Mouse (Mus musculus) liver (tissue): Measurements from ENCODE around the gene Naa38.

Experiments
- DNase-seq: peaks from one replicate; pipeline ENCODE4 v3.0.0-alpha.2; 2020; ENCODE audit warnings: mixed read lengths

The Naa38 gene

DNA sequence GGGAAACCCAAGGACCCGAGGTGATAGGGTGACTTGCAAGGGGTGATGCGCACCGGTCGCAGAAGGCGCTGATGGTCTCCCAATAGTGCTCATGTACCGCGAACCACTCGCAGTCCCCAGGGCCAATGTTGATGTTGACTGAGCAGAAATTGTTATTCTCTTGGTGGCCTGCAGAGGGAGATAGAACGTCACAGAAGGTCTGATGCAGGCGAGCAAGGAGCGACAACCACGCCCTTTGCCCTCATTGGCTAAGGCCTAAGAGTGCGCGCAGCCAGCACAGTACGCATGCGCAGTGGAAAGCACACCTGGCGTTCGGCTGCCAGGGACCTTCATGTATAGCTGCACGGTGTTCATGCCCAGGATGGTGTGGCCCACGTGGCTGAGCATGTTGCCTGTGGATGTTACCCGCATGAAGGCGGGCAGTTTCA, 5.9 kb downstream of the Naa38 start:
- DNase-seq = peak; percentile 92

DNA sequence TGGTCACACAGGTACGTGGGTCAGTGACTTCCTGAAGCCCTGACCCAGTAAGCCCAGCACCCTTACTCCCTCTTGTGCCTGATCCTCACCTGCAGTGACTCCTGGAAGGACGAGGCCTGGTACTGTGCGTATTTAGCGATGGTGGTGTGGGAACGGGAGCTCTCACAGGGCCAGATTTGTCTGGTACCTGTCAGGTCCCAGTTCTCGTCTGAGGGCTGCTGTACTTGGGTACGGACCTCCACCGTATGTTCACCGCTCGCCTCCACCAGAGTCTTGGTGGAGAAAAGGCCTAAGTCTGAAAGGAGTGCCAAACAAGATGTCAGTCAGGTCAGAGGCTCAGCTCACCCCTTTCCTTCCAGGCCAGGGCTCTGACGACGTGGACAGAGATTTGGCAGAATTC, 6.7 kb downstream of the Naa38 start:
- no peak for DNase-seq

DNA sequence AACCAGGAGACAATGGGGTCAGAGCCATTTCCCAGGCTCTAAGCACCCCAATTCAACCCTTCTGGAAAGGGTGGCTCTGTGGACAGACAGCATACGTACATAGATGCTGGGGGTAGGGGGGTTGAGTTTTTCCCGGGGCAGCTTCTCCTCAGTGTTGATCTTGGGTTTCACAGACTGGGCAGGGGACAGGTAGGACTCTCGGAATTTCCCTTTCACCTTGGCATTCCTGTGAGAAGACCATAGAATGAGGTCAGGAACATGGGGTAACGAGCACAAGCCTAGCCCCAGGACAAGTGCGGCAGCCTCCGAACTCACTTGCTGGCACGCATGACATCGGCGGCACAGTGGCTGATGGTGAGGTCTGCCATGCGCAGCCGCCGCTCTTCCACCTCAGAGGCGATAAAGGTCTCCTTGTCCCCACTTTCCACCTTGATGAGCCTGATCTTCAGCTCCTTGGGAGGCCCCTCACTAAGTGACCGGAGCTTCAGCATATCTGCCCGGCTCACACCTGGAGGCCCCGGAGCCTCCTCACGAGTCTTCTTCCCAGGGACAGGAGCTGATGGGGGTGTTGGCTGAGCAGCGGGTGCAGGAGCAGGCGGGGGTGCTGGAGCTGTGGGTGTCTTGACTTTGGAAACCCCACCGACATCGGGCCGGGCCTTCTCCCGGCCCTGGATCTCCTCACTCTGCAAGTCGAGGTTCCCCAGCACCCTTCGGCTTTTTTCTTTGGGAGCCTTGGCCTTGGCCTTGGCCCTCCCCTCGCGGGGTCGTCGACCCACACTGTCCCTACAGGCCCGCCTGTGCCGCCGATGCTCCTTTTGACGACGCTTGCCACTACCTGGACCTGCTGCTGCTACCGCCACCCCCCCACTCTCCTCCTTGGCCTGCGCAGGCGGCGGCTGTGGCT, 8.7 kb downstream of the Naa38 start:
- DNase-seq = no peak

DNA sequence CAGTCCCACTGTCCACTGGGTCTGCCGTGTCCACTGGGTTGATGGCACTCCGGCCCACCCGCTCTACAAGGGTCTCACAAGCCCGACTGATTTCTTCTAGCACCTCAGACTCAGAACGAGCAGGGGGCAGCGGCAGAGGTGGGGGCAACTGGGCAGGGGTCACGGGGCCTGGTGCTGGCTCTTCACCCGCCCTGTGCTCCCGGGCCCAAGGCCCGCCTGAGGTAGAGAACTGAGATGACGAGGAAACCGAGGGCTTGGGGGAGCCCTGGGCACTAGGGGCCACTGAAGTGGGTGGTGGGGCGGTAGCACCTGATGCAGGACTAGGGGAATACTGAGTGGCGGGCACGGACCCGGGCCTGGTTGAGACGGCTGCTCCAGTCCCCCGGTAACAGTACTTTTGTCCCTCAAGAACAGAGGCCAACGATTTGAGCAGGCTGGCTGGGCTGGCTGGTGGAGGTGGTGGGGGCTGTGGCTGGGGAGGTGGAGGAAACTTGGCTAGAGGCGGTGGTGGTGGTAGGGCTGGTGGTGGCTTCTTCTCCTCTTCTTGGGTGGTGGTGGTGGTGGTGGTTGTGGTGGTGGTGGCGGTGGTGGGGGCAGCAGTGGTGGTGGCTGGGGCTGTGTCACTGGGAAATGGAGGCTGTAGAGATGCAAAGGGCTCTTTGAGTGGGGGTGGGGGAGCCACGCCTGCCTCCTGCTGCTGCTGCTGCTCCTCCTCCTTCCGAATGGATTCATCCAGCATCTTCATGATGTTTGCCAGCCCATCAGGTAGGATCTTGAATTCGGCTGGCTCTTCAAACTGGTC, 9.5 kb downstream of the Naa38 start:
- no peak for DNase-seq

DNA sequence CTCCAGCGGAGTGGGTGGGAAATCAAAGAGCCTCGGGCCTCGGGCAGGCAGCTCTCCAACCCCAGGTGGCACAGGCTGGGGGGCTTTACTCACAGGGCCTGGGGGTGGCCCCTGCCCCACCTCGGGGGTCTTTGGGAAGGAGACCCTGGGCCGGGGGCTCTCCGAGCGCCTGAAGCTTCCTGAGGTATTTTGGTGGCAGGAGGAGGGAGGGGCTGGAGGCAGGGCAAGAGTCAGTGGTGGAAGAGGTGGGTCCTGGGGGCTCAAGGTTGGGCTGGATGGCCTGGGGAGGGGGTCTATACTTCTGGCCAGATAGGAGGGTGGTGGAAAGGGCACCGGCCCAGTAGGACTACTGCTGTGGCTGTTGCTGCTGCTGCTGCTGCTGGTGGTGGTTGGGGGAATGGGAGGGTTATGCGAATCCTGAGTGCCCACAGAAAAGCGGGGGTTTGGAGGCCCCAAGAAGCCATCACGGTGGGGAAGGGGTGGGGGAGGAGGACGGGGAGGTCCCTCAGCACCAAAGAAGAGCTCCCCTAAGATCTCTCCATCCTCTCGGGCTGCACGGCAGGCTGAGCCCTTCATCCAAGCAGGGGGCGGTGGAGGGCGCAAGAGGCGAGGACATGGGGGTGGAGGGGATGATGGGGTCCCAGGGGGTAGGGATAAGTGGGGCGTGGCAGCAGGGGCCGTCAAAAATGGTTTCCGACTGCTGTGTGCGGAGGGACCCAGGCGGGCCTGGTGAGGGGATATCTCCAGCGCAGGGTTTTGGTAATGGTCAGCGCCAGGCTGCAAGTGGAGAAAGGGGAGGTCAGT, 10.3 kb downstream of the Naa38 start:
- DNase-seq = no peak

DNA sequence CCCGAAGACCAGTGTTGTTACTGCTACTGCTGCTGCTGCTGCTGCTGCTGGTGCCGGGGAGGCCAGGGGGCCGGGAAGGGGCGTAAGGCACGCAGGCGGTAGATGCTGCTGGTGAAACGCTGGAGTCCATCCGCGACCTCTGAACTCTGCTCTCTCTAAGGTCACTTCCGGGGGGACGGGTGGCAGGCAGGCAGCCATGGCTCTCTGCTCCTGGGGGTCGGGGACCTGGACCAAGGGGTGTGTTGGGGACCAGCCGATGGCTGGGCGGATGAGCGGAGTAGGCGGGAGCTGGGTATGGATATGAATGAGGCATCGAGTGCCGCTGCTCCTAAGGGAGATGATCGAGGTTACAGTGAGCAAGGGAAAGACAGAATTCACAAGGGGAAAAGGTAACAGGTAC, 11.0 kb downstream of the Naa38 start:
- no peak for DNase-seq

DNA sequence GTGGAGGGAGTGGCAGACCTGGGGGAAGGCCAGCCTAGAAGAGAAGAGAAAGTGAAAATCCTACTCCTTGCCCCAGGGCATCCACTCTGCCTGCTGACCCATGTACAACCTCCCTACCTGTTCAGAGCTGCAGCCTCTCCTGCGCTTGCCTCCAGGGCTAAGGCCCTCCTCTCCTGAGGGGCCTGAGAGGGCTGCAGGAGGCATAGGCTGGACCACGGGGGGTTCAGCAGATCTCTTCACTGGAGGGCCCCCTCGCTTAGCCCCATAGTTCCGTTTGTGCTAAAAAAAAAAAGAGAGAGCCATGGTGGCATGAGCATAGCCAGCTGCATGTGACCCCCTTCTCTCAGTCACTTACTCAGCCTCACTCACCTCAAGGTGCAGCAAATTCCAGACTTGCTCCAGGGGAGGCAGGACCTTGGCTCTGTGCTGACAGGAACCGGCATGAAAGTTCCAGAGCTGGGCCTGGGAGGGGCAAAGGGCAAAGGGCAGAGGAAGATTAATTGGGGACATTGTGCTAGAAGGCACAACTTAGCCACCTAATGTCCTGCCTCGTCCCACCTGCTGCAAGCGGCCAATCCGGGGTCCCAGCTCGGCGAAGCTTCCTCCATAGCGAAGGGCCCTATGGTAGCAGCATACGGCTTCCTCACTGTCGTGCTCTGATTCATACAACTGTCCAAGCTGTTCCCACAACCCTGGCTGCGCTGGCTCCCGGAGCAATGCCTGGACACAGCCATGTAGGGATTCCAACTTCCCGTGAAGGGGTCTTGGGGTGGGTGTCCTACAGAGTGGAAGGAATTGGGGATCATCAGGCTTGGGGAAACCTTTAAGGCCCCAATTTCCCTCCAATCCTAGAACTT, 11.8 kb downstream of the Naa38 start:
- DNase-seq = no peak

DNA sequence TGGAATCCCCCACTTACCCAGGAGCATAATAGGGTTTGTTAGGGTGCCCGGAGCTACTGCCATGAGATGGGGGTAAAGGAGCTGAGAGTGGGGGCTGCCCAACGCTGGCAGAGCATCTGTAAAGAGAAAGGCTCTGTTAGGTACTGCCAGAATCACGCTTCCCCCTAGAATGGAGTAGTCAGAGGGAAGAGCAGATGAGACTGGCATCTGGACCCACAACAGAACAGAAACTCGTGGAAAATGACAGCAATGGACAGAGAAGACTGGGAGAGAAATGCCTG, 12.4 kb downstream of the Naa38 start:
- DNase-seq = no peak

DNA sequence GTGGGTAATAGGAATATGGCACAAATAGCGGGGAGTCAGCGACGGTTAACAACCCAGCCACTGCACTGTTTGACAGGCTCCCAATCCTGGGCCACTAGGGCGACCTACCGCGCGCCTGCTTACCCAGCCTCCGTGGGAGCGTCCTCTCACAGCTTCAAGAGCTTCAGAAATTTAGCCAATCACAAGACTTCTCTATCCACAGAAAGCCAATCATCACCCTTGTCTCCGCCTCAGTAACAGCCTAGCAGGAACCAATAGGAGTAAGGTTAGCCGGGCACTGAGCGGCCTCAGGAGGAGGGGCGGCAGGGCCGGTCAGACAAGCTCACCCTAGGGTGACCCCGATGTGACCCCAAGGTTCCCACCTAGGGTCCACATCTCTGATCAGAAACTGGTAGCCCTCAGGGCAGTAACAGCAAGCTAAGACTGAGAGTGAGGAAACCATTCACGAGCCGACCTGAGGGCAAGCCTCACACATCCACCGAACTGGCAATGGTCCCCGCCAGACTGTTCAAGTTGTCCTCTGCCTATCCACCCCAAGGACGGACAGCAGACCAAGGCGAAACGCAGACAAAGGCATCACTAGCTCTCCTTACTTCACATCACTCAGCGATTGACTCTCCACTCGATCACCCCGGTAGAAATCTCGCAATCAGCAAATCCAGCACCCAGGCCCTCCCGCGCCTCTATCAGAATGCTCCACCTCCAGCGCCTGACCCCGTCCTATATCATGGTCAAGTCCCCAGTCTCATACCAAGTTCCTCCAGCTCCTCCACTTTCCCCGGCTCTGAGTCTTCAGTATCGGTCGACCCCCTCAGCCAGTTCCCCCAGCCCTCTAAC, 13.5 kb downstream of the Naa38 start:
- peak; percentile 87 for DNase-seq

DNA sequence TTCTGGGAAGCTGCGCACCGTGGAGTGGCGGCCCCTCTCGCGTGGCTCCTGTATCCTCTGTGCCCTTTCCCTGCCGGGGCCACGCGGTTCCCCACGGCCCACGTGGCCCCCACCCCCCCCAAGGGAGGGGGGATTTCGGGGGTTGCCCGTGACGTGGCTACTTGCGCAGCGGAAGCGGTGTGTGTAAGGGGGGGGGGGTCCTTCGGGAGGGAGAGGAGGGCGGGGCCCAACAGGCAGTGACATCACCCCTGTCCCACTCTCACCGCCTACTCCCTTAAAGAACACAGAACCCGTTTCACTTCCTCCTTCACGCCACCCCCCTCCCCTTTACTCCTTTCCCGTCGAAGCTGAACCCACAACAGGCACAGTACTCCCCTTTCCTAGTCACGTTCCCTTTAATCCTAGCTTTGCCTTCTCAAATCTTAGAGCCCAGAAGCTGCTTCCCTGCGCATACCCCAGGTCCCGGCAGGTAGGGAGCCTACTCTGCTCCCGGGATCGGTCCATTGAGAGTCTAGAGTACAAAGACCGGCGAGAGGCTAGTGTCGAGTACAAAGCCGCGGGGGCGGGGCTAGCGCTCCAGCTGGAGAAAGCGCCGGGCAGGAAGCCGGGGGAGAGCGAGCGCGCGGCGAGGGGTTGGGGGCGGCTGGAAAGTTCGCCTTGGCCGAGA, 14.2 kb downstream of the Naa38 start:
- peak; percentile 89 for DNase-seq

DNA sequence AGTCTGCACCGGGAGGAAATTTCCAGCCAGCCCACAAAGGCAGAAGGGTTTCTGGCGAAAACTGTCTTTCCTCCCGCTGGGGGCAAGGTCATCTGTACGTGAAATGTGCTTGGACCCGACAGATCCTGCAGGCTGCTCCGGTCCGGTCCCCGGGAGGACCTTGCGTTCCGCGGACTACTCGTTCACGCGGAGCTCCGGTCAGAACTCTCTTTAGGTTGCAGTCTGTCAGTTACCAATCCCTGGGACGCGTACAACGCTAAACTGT, 14.7 kb downstream of the Naa38 start:
- peak; percentile 51 for DNase-seq

DNA sequence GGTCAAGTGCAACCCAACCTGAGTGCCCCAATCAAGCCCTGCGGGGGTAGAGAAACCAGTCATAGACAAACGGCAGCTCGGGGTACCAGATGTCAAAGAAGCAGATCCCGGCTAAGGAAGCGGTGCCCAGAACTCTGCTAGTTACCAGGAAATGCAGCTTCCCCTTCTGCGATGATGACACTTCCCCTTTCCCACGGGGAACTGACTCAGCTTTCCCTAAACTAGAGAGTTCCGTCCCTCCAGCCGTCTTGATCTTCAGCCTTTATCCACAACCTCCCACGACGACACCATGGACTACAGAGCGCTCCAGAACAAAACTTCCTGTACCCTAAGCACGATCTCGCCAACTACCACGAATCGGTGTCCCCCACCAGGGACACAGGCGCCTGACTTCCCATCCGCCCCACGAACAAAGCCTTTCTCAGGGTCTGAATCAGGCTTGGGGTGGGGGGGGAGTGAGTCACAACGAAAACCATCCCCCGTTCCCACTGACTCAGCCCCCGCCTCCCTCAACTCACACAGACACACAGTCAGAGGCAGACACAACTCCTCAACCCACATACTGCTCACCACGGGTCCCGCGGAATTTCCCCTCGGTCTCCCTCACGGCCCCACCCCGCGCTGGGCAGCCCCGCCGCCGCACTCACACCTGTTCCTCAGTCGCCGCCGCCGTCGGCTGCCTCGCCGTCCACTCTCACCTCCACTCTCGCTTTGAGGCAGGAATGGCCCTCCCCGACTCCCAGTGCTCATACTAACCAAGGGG, 15.2 kb downstream of the Naa38 start:
- peak; percentile 66 for DNase-seq

DNA sequence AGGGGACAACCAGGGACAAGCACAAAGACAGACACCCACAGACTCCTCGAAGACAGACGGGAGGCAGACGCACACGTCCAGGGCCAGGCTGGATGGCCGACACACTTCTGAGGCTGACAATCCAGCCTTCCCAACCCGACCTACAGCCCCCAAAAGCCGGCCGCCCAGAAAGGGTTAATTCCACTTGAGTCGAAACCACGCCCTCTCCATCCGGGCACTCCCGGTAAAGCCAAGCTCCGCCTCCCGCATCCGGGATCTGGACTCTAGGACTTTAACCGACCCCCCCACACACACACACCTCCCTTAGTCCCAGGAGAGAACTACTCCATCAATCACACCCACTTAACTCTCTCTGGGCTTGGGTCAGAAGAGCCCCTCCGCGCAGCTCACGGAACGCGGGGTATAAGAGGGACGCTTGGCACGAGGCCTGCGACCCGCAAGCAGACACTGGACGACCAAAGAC, 15.8 kb downstream of the Naa38 start:
- DNase-seq = peak; percentile 95

DNA sequence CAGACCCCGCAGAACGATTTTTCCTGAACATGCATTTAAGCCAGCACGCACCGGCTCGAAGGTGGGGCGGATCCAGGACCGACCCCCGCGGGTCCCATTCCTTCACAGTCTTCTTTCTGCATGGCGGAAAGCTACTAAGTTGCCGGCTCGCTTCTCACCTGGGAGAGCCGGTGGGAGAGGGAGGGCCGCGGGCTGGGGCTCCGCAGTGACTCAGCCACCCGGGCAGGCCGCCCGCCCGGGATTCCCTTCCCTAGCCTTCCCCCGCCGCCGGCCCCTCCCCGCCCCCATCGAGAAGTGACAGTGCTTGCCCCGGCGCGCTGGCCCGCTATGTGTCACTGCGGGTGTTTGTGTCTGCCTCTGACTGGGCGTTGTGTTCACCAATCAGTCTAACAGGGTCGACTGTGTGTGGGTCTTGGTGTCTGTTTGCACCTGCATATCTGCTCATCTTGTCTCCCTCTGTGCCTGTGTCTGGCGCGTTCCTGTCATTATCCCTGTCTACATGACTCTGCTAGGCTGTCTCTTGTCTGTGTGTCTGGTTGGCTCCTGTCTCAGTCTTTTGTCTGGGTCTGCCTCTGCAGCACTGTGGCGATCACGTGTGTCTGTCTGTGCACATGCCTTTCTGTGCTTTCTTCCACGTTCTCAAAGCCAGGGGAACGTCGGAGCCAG, 16.4 kb downstream of the Naa38 start:
- DNase-seq = peak; percentile 87

DNA sequence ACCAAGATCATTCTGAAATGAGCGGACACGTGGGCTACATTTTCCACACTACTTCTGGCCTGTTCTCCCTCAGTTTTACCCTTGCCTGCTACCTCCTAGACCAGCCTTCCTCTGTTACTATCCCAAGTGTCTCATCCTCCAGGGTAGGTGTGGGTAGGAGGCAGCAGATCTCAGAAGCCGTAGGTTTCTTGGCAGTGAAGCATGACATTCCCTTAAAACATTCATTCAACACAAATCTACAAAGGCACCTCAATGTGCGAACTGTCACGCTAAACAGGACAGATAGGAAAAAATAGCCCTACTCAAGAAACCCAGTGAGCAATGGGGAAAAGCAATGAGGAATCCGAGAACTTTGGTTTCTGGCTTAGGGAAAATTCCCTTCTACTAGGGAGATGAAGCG, 17.3 kb downstream of the Naa38 start:
- no peak for DNase-seq

DNA sequence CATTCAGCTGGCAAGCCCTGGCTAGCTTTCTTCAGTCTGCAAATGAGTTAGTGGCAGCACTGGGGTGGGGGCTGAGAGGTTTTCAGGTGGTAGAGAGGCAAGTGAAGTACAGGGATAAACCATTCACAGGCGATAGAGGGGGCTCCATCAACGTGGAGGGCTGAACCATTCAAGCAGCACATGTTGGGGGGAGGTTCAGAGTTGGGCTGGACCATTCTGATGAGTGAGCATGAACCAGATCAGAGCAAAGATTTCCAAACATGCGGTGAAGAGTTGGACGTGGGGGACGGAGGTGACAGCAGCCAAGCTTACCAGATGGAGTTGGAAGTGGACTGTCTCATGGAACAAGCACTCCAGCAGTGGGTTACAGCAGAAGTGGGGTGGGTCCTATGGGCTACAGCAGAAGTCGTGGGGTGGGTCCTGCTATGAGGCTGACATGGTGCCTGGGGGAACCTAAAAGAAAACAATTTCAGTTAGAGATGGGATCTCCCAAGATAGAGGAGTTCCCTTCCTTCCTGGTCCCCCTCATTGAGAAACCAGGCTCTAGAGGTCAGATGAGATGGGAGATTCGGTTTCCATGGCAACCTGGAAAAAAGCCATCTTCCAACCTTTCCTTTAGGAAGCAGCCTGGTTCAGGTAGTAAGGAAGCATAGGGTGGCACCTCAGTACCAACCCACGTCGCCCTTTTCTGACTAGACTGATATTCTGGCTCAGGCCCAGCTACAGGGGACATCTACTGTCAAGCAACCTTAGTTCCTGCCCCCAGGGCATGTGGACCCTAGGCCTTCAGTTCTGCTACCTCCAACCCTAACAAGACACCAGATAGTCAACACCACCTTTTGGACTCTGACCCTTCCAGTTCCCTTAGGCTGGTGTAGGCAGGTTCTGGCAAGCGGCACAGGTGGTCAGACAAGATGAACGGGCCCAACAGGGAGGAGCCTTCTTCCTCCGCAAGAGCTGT, 18.2 kb downstream of the Naa38 start, which contains the start of gene Kdm6b:
TSS of gene Kdm6b (minus strand) at position 455 of the 961 bp plus-strand sequence.
- DNase-seq = peak; percentile 33

DNA sequence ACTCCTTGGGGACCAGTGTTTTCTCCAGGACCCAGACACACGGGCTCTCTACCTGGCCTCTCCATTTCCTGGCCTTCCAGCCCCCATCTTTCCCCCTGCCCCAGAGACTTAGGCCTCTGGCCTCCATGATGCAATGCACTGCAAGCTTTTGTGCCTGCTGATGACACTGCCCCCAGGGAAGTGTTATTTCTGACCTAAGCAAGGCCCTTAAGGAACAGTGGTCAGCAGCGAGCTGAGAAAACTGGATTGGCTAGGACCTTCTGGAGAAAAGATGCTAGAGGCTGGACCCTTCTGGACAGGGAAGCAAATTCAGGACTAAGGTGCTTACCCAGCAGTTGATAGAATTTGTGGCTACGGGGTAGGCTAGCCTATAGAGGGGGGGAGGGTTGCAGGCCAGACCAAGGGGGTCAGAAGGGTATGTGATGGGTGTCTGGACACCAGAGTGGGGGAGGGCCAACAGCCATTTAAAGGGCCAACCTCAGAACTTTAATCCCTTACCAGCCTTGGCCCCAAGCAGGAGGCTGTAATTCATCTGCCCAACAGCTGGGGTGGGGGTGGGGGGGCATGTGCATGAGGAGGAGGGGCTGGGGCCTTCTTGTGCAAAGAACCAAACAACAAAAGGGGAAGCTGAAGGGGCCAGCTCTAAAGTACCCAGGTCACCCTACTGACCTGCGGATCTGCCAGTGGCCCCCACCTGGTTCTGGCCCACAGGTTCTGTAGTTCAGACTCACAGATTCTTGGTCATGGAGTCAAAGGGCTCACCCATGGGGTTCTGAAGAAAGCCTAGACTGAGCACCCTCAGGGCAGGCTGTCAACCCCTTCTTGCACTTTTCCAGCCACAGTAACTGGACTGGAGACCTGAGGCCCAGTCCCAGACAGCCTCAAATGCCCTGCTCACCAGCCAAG, 19.4 kb downstream of the Naa38 start:
- DNase-seq = no peak
